Mouse (Mus musculus) liver, embryonic 15.5 days (tissue): ENCODE measurements around the gene G6pc2. TPM values are rescaled to one million over a fixed set of nuclear protein-coding genes. Genes with fewer than 3 reads are reported as not detected.
A peak's percentile ranks its signal among the peaks of the same experiment; 100 is the strongest.

Experiments used
- ATAC-seq: fragments of 200-750 bp; cut with Nextera tagmentation; 2 replicates; pipeline ENCODE4 v1.8.0; 2017; ENCODE audit warnings: moderate number of reproducible peaks, mild to moderate bottlenecking, moderate library complexity; ENCODE audit not compliant: insufficient read depth
- H3K27ac ChIP-seq: fragments of 300-500 bp; sonication (generic); replicated peaks from 2 replicates; pipeline ENCODE4 v1.5.1; 2015; ENCODE audit warnings: mild to moderate bottlenecking, inconsistent platforms
- H3K27me3 ChIP-seq: fragments of 300-500 bp; sonication (generic); 2 replicates; pipeline ENCODE4 v1.6.1; 2015; ENCODE audit warnings: mild to moderate bottlenecking, inconsistent platforms
- H3K36me3 ChIP-seq: fragments of 300-500 bp; sonication (generic); replicated peaks from 2 replicates; pipeline ENCODE4 v1.6.1; 2015; ENCODE audit warnings: moderate library complexity, mild to moderate bottlenecking, inconsistent platforms
- H3K4me1 ChIP-seq: fragments of 300-500 bp; sonication (generic); replicated peaks from 2 replicates; pipeline ENCODE4 v1.6.1; 2015; ENCODE audit warnings: inconsistent platforms
- H3K4me2 ChIP-seq: fragments of 300-500 bp; sonication (generic); 2 replicates; pipeline ENCODE4 v1.6.1; 2015; ENCODE audit warnings: moderate library complexity, mild to moderate bottlenecking, inconsistent platforms
- H3K4me3 ChIP-seq: fragments of 300-500 bp; sonication (generic); replicated peaks from 2 replicates; pipeline ENCODE4 v1.5.1; 2015; ENCODE audit warnings: mild to moderate bottlenecking, inconsistent platforms
- H3K9ac ChIP-seq: fragments of 300-500 bp; sonication (generic); 2 replicates; pipeline ENCODE4 v1.6.1; 2015; ENCODE audit warnings: moderate library complexity, mild to moderate bottlenecking, inconsistent platforms
- H3K9me3 ChIP-seq: fragments of 300-500 bp; sonication (generic); replicated peaks from 2 replicates; pipeline ENCODE4 v1.6.1; 2016; ENCODE audit warnings: inconsistent platforms
- WGBS: fragments of 180-500 bp; shearing (Covaris S2); methylation state at CpG from one replicate; pipeline ENCODE4 v1.1.7; 2015; ENCODE audit warnings: mixed read lengths; ENCODE audit not compliant: insufficient replicate concordance; 5-methylcytosine and 5-hydroxymethylcytosine counted together
- polyA plus RNA-seq: library from polyadenylated mRNA; unstranded; fragments of >200 nt; fragmentation: Nextera tagmentation; extraction: Ambion mirVana; gene quantifications from 2 replicates; pipeline ENCODE4 v1.2.1, GENCODE M21; 2015

Gene G6pc2
- polyA plus RNA-seq, 1 experiment from 2014 or later = not detected

GRCm38 (mm10) chr2:69206523-69206922 lies 4.3 kb upstream of the G6pc2 start:
- Histone ChIP-seq H3K4me1 (peaks cover 18% of the 10 kb centered on the region), H3K4me2 (peak overlapping the region; percentile 59), H3K9me3 (no peaks in the 10 kb centered on the region), H3K27me3 (no peaks in the 10 kb centered on the region), H3K27ac (peak overlapping the region; percentile 67), H3K36me3 (peaks cover 20% of the 10 kb centered on the region), H3K9ac (peak overlapping the region; percentile 35; the same call in 1 of the 2 replicates), H3K4me3 (peak overlapping the region; percentile 81)
- 12% methylated on average over 7 of the region's 7 CpGs for WGBS
- peak; percentile 72 for ATAC-seq

DNA sequence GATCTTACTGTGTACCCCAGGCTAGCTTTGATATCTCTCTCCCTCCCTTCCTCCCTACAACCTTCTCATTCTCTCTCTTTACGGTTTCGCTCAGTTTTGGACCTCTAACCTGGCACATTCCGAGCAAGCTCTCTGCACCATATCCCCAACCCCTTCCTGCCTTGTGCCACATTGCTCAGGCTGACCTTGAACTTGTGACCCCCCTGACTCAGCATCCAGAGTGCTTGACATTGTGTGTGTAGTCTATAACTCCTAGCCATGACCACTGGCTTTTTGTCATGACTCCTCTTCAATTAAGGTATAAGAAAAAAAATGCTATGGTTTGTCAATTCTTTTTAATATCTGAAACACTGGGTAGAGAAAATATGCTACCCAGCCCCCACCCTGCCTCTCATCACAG lies 1.2 kb upstream of the G6pc2 start:
- Histone ChIP-seq H3K4me2 (no peak overlapping the region), H3K4me3 (no peak overlapping the region), H3K27ac (no peak overlapping the region), H3K9ac (no peak overlapping the region), H3K4me1 (peaks cover 7% of the 10 kb centered on the region), H3K36me3 (no peaks in the 10 kb centered on the region), H3K9me3 (no peaks in the 10 kb centered on the region), H3K27me3 (no peaks in the 10 kb centered on the region)
- ATAC-seq = no peak
- 72% methylated on average over 3 of the region's 3 CpGs for WGBS

GRCm38 (mm10) chr2:69212652-69213051 lies 1.8 kb downstream of the G6pc2 start:
- WGBS = 64% methylated on average over 10 of the region's 10 CpGs
- no peak overlapping the region for H3K4me2 ChIP-seq
- no peaks in the 10 kb centered on the region for H3K9me3 ChIP-seq
- no peak overlapping the region for H3K9ac ChIP-seq
- no peaks in the 10 kb centered on the region for H3K4me1 ChIP-seq
- H3K27me3 ChIP-seq = no peaks in the 10 kb centered on the region
- no peak overlapping the region for H3K4me3 ChIP-seq
- H3K36me3 ChIP-seq = no peaks in the 10 kb centered on the region
- H3K27ac ChIP-seq = no peak overlapping the region
- ATAC-seq = no peak

GRCm38 (mm10) chr2:69215242-69215641 lies 4.4 kb downstream of the G6pc2 start:
- no peaks in the 10 kb centered on the region for H3K4me1 ChIP-seq
- H3K4me3 ChIP-seq = no peak overlapping the region
- H3K4me2 ChIP-seq = no peak overlapping the region
- H3K27ac ChIP-seq = no peak overlapping the region
- no peak for ATAC-seq
- H3K36me3 ChIP-seq = no peaks in the 10 kb centered on the region
- H3K27me3 ChIP-seq = no peaks in the 10 kb centered on the region
- H3K9me3 ChIP-seq = no peaks in the 10 kb centered on the region
- H3K9ac ChIP-seq = no peak overlapping the region
- WGBS = 73% methylated on average over 7 of the region's 7 CpGs

GRCm38 (mm10) chr2:69221868-69222416 lies 11.1 kb downstream of the G6pc2 start:
- Histone ChIP-seq H3K9ac (no peak overlapping the region), H3K27ac (no peak overlapping the region), H3K27me3 (no peaks in the 10 kb centered on the region), H3K36me3 (no peaks in the 10 kb centered on the region), H3K9me3 (no peaks in the 10 kb centered on the region), H3K4me2 (no peak overlapping the region), H3K4me3 (no peak overlapping the region), H3K4me1 (no peaks in the 10 kb centered on the region)
- ATAC-seq = no peak
- 59% methylated on average over 5 of the region's 5 CpGs for WGBS

- no peaks in the 10 kb centered on the region for H3K27me3 ChIP-seq
- 71% methylated on average over 10 of the region's 10 CpGs for WGBS
- no peak overlapping the region for H3K9ac ChIP-seq
- no peak for ATAC-seq
- H3K4me3 ChIP-seq = no peak overlapping the region
- H3K27ac ChIP-seq = no peak overlapping the region
- no peak overlapping the region for H3K4me2 ChIP-seq
- H3K36me3 ChIP-seq = no peaks in the 10 kb centered on the region
- no peaks in the 10 kb centered on the region for H3K9me3 ChIP-seq
- no peaks in the 10 kb centered on the region for H3K4me1 ChIP-seq
Measured at GRCm38 (mm10) chr2:69222815-69223214, 11.9 kb downstream of the G6pc2 start.

DNA sequence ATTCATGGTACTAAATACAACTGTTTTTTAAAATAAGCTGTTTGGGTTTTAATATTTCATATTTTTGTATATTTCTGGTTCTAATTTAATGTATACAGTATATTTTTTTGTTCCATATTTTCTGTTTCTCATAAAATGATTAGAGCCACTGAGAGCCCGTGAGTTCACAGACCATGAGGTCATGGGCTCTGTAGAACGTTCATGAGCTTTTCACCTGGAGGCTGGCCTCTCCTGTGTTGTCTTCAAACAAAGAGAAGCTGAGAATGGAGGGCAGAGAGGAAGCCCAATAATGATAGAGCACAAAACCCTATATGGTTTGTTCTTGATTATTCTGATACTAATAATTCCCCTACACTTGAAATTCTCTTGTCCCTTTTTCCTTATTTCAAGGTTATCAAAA lies 13.9 kb downstream of the G6pc2 start:
- no peaks in the 10 kb centered on the region for H3K4me1 ChIP-seq
- no peaks in the 10 kb centered on the region for H3K9me3 ChIP-seq
- WGBS = 31% methylated on average over 2 of the region's 2 CpGs
- H3K4me2 ChIP-seq = no peak overlapping the region
- no peaks in the 10 kb centered on the region for H3K27me3 ChIP-seq
- H3K27ac ChIP-seq = no peak overlapping the region
- no peak overlapping the region for H3K4me3 ChIP-seq
- ATAC-seq = no peak
- H3K9ac ChIP-seq = no peak overlapping the region
- H3K36me3 ChIP-seq = no peaks in the 10 kb centered on the region

DNA sequence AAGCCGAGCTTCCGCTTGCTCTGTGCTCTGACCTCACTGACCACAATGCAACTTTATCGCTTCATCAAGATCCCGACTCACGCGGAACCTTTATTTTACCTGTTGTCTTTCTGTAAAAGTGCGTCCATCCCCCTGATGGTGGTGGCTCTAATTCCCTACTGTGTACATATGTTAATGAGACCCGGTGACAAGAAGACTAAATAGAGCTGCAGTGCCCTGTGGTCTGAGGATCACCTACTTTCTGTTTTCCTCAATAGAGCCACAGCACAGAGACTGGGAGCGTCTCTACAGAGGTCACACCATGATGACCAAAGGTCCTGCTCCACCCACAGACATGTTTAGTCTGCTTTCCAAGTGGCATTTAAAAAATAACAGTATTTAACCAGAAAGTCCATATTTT lies 16.0 kb downstream of the G6pc2 start:
- no peaks in the 10 kb centered on the region for H3K36me3 ChIP-seq
- H3K4me2 ChIP-seq = no peak overlapping the region
- H3K27me3 ChIP-seq = no peaks in the 10 kb centered on the region
- ATAC-seq = no peak
- H3K9ac ChIP-seq = no peak overlapping the region
- H3K4me1 ChIP-seq = no peaks in the 10 kb centered on the region
- H3K27ac ChIP-seq = no peak overlapping the region
- no peaks in the 10 kb centered on the region for H3K9me3 ChIP-seq
- 83% methylated on average over 9 of the region's 9 CpGs for WGBS
- H3K4me3 ChIP-seq = no peak overlapping the region

- no peak overlapping the region for H3K4me3 ChIP-seq
- no peak for ATAC-seq
- H3K4me1 ChIP-seq = no peaks in the 10 kb centered on the region
- H3K9ac ChIP-seq = no peak overlapping the region
- WGBS = 70% methylated on average over 6 of the region's 6 CpGs
- no peaks in the 10 kb centered on the region for H3K36me3 ChIP-seq
- H3K9me3 ChIP-seq = no peaks in the 10 kb centered on the region
- no peak overlapping the region for H3K27ac ChIP-seq
- H3K4me2 ChIP-seq = no peak overlapping the region
- H3K27me3 ChIP-seq = no peaks in the 10 kb centered on the region
Measured at GRCm38 (mm10) chr2:69228635-69229034, 17.8 kb downstream of the G6pc2 start.

- no peak for ATAC-seq
- Histone ChIP-seq H3K4me1 (no peaks in the 10 kb centered on the region), H3K4me3 (no peak overlapping the region), H3K36me3 (no peaks in the 10 kb centered on the region), H3K9me3 (no peaks in the 10 kb centered on the region), H3K27me3 (no peaks in the 10 kb centered on the region), H3K9ac (no peak overlapping the region), H3K4me2 (no peak overlapping the region), H3K27ac (no peak overlapping the region)
- WGBS = 57% methylated on average over 2 of the region's 2 CpGs
Measured at GRCm38 (mm10) chr2:69230137-69230536, 19.3 kb downstream of the G6pc2 start.

DNA sequence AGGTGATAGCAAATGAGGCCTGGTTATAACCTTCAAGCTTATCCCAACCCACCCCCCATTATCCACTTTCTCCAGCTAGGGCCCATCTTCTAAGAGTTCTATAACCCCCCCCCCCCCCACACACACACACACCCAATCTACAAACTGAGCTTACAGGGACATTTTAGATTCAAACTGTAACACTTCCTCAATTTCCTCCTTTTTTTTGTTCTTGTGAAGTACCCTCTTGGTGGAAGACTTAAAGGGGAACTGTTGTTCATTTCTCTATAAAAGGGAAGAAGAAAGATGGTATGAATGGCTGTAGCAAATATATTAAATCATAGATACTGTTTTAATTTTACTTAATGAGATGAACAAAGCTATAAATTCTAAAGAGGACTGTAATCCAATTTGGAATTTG lies 21.2 kb downstream of the G6pc2 start:
- ATAC-seq = no peak

GRCm38 (mm10) chr2:69234976-69235678 lies 24.3 kb downstream of the G6pc2 start:
- Histone ChIP-seq H3K9ac (no peak overlapping the region), H3K27me3 (no peaks in the 10 kb centered on the region), H3K4me2 (no peak overlapping the region), H3K4me1 (no peaks in the 10 kb centered on the region), H3K27ac (no peak overlapping the region), H3K36me3 (no peaks in the 10 kb centered on the region), H3K4me3 (no peak overlapping the region), H3K9me3 (no peaks in the 10 kb centered on the region)
- 67% methylated on average over 5 of the region's 5 CpGs for WGBS
- ATAC-seq = no peak

More for the DNA sequence above, 21.2 kb downstream of the G6pc2 start:
- Histone ChIP-seq H3K4me3 (no peak overlapping the region), H3K9me3 (no peaks in the 10 kb centered on the region), H3K4me2 (no peak overlapping the region), H3K4me1 (no peaks in the 10 kb centered on the region), H3K27ac (no peak overlapping the region), H3K9ac (no peak overlapping the region), H3K36me3 (no peaks in the 10 kb centered on the region), H3K27me3 (no peaks in the 10 kb centered on the region)
